Mouse (Mus musculus) brown adipose tissue, adult 24 weeks (tissue): ENCODE data around the gene Shc4. TPM values are rescaled to one million over a fixed set of nuclear protein-coding genes. Genes with fewer than 3 reads are reported as not detected.

ENCODE experiments used
- H3K27ac ChIP-seq: fragments of 200-500 bp; replicated peaks from 2 replicates; pipeline ENCODE4 v1.5.1; 2012; ENCODE audit warnings: low read depth, mild to moderate bottlenecking, low read length
- H3K4me1 ChIP-seq: fragments of 200-500 bp; 2 replicates; pipeline ENCODE4 v1.6.1; 2012; ENCODE audit warnings: low read length, mixed read lengths; ENCODE audit not compliant: control insufficient read depth, insufficient read depth, insufficient read length
- H3K4me3 ChIP-seq: fragments of 200-500 bp; 2 replicates; pipeline ENCODE4 v1.5.1; 2012; ENCODE audit warnings: low read depth, mild to moderate bottlenecking, low read length, moderate library complexity; ENCODE audit not compliant: insufficient read depth
- polyA plus RNA-seq: library from polyadenylated mRNA; stranded (reverse); fragments of >200 nt; gene quantifications from 2 replicates; pipeline ENCODE4 v1.2.4, GENCODE M21; 2012; ENCODE audit not compliant: missing spikeins, insufficient read depth, insufficient read length

The Shc4 gene
- polyA plus RNA-seq, 1 experiment: not detected

DNA sequence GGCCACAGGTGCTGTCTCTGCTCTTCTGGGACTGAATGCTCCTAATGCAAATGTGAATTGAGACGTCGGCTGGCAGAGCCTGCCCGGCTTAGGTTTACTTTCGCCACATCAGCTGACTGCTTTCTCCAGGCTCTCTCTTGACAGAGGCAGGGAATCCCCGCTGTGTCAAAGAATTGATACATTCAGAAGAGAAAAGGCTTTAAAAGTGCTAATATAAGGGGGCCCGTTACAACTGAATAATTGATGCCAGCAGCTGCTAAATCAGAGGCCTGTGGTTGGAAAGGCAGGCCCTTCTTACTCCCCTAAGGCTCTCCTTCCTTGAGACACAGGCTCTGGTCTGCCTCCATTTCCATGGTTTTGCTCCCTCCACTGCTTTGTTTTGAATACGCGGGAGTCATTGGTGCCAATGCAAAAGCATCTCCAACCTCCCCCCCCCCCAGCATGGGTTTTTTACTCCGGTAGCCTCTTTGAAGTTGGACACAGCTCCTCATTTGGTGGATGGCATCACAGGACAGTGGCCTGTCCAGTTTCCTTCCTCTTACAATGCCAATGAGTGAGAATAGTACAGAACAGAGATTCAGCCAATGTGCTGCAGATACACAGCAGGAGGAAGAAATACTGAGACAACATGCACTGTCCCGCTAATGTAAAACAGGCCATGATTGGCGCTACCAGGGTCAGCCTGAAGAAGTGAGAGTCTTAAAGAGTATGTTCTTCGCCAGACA lies 18.9 kb downstream of the Shc4 start:
- Histone ChIP-seq H3K4me1 (no peaks in the 10 kb centered on the region), H3K27ac (no peak overlapping the region), H3K4me3 (no peak overlapping the region)

DNA sequence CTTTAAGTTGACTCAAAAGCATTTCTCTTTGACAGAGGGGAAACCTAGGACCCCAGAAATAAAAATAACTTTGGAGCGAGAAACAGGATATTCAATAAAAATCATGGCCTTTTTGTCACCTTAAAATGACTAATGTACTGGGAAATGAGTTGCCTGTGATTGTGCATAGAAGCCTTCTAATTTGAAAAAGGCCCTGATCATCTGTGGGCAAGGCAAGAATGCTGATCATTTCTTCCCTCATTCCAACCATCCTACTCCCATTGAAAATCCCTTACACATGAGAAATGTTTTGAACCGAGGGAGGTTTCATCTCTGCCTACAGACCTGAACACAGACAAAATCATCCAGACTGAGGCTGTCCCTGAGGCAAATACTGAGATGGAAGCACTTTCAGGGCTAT lies 21.1 kb downstream of the Shc4 start:
- Histone ChIP-seq H3K4me1 (no peaks in the 10 kb centered on the region), H3K4me3 (no peak overlapping the region), H3K27ac (no peak overlapping the region)

DNA sequence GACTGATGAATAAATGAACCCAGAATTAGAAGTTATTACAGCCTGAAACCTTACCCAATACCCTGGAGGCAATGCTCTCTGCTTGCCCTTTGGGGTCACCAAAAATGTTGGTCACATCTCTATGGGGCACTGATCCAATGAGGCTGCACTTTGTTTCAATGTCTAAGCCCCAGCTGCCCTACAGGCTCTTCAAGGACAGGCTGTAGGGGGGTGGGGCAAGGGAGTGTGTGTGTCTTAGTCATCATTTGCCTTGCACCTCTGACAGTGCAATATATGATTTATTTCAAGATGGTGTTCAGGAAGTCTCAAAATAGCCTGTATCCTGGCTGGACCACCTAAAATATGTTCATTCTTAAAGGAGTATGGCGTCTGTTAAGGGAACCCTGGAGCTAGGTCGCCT lies 22.3 kb downstream of the Shc4 start:
- H3K27ac ChIP-seq: no peak overlapping the region
- H3K4me3 ChIP-seq: no peak overlapping the region
- H3K4me1 ChIP-seq: 0 out of 2 replicates have a peak, but pooled peaks cover 2% of the 10 kb centered on the region

DNA sequence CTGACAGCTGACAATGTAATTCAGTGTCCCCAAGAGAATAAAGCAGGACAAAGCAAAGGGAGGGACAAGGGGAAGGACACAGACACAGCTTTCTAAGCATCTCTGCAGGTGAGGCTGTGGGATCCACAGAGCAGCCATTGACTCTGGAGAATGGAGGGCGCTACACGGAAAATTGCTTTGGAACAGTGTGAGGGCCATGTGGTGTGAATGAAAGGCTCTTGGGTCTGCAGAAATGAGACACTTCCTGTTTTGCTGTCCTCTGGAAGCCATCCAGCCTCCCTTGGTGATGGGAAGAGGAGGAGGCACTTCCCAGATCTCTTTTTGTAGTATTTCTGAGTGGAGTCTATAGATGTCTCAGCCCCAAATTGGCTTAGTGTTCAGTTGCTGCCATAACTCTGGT lies 27.7 kb downstream of the Shc4 start:
- Histone ChIP-seq H3K27ac (0 out of 2 replicates have a peak overlapping the region, but pooled peaks have one; percentile 17), H3K4me3 (no peak overlapping the region), H3K4me1 (0 out of 2 replicates have a peak, but pooled peaks cover 3% of the 10 kb centered on the region)

DNA sequence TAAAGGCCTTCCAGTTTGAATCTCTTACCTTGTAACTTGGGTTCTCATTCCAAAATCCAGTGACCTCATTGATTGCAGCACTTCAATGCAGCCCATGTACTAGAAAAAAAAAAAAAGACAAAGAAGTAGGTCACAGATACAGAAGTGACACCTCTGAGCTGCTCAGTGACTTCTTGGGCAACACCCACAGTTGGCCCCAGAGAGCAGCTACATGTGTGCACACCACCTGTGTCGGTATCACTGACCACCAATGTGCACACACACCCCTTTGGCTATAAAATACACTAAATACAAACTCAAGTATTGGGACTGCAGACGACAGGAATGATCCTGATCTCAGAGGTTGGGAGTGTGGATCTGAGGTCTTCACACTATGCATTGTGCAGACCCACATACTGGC lies 29.1 kb downstream of the Shc4 start:
- H3K4me3 ChIP-seq: no peak overlapping the region
- H3K27ac ChIP-seq: no peak overlapping the region
- 0 out of 2 replicates have a peak, but pooled peaks cover 3% of the 10 kb centered on the region for H3K4me1 ChIP-seq

DNA sequence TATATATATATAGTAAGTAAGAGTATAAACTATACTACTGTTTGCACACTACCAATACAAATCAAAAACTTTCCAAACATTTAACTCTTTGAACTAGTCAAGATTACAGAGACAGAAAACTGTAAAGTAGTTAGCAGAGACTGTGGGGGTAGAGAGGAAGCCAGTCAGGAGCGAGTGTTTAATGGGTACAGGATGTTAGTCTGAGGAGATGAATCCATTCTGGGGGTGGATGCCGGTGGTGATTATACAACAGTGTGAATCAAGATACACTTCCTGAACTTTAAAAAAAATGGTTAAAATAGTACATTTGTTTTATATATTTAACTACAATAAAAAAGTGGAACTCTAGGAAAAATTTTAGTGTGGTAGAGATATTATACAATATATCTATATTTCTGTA lies 31.9 kb downstream of the Shc4 start:
- 0 out of 2 replicates have a peak, but pooled peaks cover 3% of the 10 kb centered on the region for H3K4me1 ChIP-seq
- no peak overlapping the region for H3K27ac ChIP-seq
- H3K4me3 ChIP-seq: no peak overlapping the region

DNA sequence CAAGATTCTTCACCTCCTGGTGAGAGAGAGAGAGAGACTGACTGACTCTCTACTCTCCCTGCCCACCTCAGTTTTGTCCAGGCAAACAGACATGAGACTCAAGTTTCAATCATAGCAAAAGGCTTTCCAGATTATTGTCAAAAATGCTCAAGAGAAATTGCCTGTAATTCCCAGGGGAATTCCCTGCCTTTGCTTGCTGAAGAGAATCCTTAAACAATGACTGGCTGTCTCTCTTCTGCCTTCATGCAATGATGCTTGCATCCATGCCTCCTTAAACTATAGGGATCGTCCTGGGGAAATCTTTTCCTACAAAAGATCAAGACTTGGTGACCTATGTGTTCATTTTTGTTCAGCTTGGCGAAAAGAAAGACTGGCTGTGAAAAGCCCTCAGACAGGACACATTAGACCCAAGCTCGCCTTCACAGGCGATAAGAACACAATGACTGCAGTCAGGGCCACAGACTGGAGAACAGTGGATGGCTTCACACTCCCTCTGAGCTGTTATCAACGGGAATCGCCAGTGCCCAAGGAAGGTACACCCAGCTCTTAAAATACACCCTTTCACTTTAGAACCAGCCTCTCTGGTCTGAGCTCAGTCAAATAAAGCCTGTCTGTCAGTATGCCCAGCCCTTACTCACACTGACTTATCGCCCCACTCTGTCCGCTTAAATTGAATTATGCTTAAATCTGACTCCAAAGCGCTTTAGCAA lies 38.4 kb downstream of the Shc4 start:
- Histone ChIP-seq H3K4me3 (no peak overlapping the region), H3K27ac (no peak overlapping the region), H3K4me1 (no peaks in the 10 kb centered on the region)

DNA sequence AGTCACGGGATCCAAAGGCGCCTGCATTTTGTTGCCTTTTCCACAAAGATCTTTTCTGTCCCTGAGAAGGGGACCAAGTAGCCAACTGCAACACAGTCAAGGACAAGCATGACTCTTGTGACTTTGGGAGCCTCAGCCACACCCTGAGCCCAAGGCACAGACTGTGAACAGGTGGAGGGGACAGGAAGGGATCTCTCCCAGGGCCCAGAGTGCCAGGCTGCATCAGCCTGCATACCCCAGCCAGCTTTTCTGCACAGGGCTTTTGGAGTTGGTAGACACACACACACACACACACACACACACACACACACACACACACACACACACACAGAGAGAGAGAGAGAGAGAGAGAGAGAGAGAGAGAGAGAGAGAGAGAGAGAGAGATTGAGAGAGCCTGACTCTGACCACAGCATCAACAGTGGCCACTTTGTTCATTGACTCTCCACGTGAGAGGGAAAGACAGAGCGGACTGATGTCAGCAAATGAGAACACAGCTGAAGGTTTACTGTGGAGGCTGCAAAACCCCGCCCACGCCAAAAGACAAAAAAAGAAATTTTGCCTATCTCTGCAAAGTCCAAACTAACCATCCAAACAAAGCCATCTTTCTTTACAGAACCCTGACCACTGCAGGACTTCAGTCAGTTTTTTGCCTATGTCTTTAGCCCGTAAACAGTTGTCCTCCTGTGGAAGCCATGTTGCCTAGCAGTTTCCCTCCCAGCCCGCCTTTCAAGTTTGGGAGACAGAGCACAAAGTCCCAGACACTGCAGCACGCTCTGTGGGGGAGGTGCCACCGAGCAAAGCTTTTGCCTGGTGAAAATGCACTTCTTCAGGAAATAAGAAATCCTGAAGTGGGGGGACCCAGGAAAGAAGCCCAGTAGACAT lies 39.1 kb downstream of the Shc4 start:
- H3K4me3 ChIP-seq: no peak overlapping the region
- H3K27ac ChIP-seq: no peak overlapping the region
- no peaks in the 10 kb centered on the region for H3K4me1 ChIP-seq

DNA sequence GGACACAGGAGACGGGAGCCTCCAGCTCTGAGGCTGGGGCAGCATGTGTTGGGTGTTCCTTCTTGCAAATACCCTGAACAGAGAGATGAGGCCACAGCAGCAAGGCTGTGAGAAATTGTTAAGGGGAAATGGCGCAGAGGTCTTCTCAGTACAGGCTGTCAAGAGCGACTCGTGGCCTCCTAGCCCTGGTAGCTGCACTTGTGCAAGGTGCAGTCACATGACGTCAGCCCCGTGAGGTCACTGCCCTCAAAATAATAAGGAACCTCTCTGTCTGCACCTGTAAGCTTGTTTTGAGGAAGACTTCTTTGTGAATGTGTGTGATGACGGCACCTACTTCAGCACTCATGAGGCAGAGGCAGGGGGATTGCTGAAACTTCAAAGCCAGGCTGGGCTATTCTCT lies 40.1 kb downstream of the Shc4 start:
- H3K4me3 ChIP-seq: no peak overlapping the region
- H3K27ac ChIP-seq: no peak overlapping the region
- H3K4me1 ChIP-seq: no peaks in the 10 kb centered on the region

DNA sequence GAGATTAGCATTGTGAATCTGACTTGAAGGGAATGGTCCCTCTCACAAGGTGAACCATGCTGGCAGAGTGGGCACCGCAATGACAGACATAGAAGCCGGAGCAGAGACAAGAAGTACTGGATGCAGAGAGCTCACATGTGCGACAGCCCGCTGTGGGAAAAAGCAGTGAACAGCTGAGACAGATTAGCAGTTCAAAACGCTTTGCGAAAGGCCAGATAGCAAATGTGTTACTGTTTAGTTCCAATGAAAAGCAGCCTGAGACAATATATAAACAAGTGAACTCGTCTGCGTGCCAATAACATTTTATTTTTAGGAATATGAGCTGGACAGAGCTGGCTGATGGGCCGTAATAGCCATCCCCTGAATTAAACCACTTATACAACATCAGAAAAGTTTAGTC lies 42.1 kb downstream of the Shc4 start:
- H3K4me1 ChIP-seq: no peaks in the 10 kb centered on the region
- H3K27ac ChIP-seq: no peak overlapping the region
- H3K4me3 ChIP-seq: no peak overlapping the region

DNA sequence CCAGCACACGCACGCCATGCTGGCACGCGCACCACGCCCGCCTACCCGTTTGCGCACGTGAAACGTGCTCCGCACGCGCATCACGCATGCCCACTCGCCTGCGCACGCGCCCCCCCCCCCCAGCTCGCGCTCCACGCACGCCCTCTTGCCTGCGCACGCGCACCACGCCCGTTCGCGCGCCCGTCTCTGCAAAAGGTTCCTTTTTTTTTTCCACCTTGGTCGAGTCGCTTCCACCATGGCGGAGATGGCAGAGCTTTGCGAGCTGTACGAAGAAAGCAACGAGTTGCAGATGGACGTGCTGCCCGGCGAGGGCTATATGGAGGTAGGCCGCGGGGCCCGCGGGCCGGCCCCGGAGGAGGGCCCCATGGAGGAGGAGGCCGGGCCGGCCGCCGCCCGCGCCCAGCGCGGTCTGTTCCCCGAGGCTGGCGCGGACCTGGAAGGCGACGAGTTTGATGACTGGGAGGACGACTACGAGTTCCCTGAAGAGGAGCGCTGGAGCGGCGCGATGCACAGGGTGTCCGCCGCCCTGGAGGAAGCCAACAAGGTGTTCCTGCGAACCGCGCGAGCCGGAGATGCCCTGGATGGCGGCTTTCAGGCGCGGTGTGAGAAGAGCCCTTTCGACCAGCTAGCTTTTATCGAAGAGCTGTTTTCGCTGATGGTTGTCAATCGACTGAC lies 50.9 kb downstream of the Shc4 start, which contains the start of gene Eid1:
TSS of gene Eid1 (plus strand) at position 139 of the 675 bp plus-strand sequence.
- H3K4me3 ChIP-seq: peak within 1 kb of the TSS; percentile 99
- no peaks in the 10 kb centered on the region for H3K4me1 ChIP-seq
- H3K27ac ChIP-seq: 0 out of 2 replicates have a peak within 1 kb of the TSS, but pooled peaks have one; percentile 25

DNA sequence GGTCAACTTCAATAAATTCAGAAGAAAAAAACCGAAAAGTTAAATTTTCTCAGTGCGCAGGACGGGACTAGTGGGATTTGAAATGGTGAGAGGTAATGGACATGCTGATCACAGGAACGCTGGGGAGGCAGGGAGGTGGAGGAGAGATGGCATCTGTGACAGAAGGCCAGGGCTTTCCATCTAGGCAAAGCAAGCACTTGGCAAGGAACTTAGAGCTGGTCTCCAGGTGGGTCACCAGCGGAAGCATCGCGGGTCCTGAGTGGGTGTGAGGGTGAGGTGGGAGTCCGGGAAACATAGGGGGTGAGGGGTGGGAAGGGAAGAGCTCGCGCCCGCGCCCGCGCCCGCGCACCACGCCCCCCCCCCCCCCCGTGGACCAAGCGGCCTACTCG lies 51.4 kb downstream of the Shc4 start:
- Histone ChIP-seq H3K4me3 (peak overlapping the region; percentile 99), H3K27ac (no peak overlapping the region), H3K4me1 (no peaks in the 10 kb centered on the region)

DNA sequence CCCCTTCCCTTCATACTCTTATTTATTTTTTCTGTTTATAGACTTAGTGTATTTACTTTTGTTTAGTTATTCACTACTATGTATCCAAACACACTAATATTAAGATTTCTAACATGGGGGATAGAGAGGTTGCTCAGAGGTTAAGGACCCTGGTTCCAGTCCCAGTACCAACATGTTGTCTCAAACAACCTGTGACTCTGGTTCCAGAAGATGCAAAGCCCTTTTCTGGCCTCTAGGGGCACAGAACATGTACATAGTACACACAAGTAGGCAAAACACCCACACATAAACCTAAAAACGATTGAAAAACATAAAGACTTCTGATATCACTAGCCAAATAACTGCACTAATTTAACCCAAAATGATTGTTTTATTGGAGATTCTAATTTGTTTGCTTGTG lies 53.1 kb downstream of the Shc4 start:
- no peak overlapping the region for H3K27ac ChIP-seq
- no peaks in the 10 kb centered on the region for H3K4me1 ChIP-seq
- H3K4me3 ChIP-seq: no peak overlapping the region

DNA sequence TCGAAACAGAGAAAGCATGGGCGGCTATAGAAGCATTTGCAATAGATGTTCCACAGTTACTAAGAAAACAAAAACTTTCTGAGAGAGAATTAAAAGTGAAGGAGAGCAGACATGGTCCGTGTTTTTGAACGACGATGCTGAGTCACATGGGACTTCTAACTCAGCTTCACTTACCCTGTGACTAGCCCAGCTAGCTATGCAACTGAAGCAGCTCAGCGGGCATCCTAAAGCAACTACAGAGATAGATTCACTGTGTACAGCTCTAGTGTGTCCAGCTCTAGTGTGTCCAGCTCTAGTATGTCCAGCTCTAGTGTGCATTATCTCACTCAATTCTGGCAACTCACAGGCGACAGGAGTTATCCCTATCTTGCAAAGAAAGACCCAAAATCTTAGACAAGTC lies 56.2 kb downstream of the Shc4 start:
- no peak overlapping the region for H3K4me3 ChIP-seq
- no peak overlapping the region for H3K27ac ChIP-seq
- H3K4me1 ChIP-seq: no peaks in the 10 kb centered on the region

DNA sequence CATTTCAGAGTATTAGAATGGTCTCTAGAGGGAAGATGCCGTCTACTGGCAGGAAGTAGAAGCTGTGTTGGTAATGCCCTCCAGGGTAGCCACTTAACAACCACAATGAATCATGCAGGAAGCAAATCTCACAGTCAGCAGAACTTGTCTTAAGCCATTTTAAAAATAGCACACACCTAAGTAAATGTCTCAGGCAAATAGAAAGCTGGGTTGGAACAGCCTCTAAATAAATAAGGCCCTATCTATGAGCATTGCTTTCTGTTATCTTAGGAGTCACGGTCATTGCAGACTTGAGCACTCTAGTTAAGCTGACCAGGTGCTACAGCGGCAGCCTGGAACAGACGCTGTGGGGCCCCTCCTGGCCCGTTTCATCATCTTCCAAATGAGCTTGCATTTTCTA lies 56.8 kb downstream of the Shc4 start:
- no peak overlapping the region for H3K27ac ChIP-seq
- H3K4me1 ChIP-seq: no peaks in the 10 kb centered on the region
- H3K4me3 ChIP-seq: no peak overlapping the region
